In genomic region chr17:74002396-74002795, GRCm38 (mm10) we compare ENCODE assay signal across 21 mouse cellular contexts. TPM values are rescaled to one million over a fixed set of nuclear protein-coding genes. Genes with fewer than 3 reads are reported as not detected.
DNase-seq lines count a peak whose midpoint lies in the region; ATAC-seq and TF ChIP-seq lines count a peak whose summit lies in the region.
"Had no signal": no experiment of that assay in that cellular context is flagged by ENCODE, and none has a peak within 500 bp of the region (broad histone marks: within the 10 kb centered on the region; RNA-seq: fewer than 3 reads in every experiment).

No protein-coding gene starts in this region.

- ATAC-seq in lung, postnatal 0 days, result no peak
- ATAC-seq: activated CD4-positive, CD25-positive, alpha-beta regulatory T cell, adult 4 months; CD4-positive, CD25-positive, alpha-beta regulatory T cell, adult 4 months; Patski had no signal

- no peaks in the 10 kb centered on the region for H3K36me3 ChIP-seq in limb, embryonic 10.5 days
- H3K36me3 ChIP-seq in lung, postnatal 0 days (ENCODE audit: insufficient read depth, low read length), result no peaks in the 10 kb centered on the region
- H3K36me3 ChIP-seq: G1E had no signal

- intact Hi-C loops in heart, postnatal 36 days (cut with DNase I), result no loop called here

- 80% methylated on average over 2 of the region's 2 CpGs for WGBS in limb, embryonic 10.5 days
- 75% methylated on average over 2 of the region's 2 CpGs for WGBS in lung, postnatal 0 days

- peak; percentile 60 for DNase-seq in heart, adult 11 months
- DNase-seq in heart, postnatal 36 days, result no peak
- DNase-seq in limb, embryonic 10.5 days (ENCODE audit: low spot score), result peak; percentile 19
- DNase-seq in lung, postnatal 0 days (ENCODE audit: low spot score), result no peak
- DNase-seq: adrenal gland, adult 2 months; adrenal gland, adult 8-10 months; adrenal gland, postnatal 10 days; adrenal gland, postnatal 14 days; adrenal gland, postnatal 25 days; adrenal gland, postnatal 36 days; B cell, adult 2 months; cerebellum, adult 11 months; cerebellum, adult 11-12 months; cerebellum, adult 18-20 months had no signal

- no peak overlapping the region for H3K27ac ChIP-seq in limb, embryonic 10.5 days
- no peak overlapping the region for H3K27ac ChIP-seq in lung, postnatal 0 days (ENCODE audit: low read length)

- H3K4me2 ChIP-seq in lung, postnatal 0 days (replicated peaks; ENCODE audit: low read depth, low read length), result no peak overlapping the region

- H3K9ac ChIP-seq in lung, postnatal 0 days (replicated peaks; ENCODE audit: low read depth), result no peak overlapping the region

- H3K4me3 ChIP-seq in limb, embryonic 10.5 days, result no peak overlapping the region
- H3K4me3 ChIP-seq in lung, postnatal 0 days (ENCODE audit: low read depth, low read length), result no peak overlapping the region

- no peaks in the 10 kb centered on the region for H3K4me1 ChIP-seq in limb, embryonic 10.5 days
- H3K4me1 ChIP-seq in lung, postnatal 0 days (ENCODE audit: insufficient read depth, low read depth, low read length), result no peaks in the 10 kb centered on the region

- no peaks in the 10 kb centered on the region for H3K27me3 ChIP-seq in limb, embryonic 10.5 days (ENCODE audit: low read depth, poor library complexity, severe bottlenecking)
- no peaks in the 10 kb centered on the region for H3K27me3 ChIP-seq in lung, postnatal 0 days (replicated peaks; ENCODE audit: insufficient read depth, low read length)
- H3K27me3 ChIP-seq: CH12.LX, Patski had no signal

- no peak for TF ChIP-seq EP300 in lung, postnatal 0 days (IDR thresholded peaks at IDR 0.05)

- H3K9me3 ChIP-seq in limb, embryonic 10.5 days (replicated peaks), result no peaks in the 10 kb centered on the region
- no peaks in the 10 kb centered on the region for H3K9me3 ChIP-seq in lung, postnatal 0 days (ENCODE audit: low read length)

- no peak for TF ChIP-seq CTCF in lung, postnatal 0 days (IDR thresholded peaks at IDR 0.05)

RNA-seq across cellular contexts. Expression of gene Srd5a2, which starts 45.3 kb away (rescaled TPM):
- not detected for total RNA-seq in heart, postnatal 36 days (2021)
- 0.11 TPM in 1 of 2 replicates, not detected in the other for polyA plus RNA-seq in limb, embryonic 10.5 days (2016; fragmentation: Nextera tagmentation; extraction: Ambion mirVana)
- not detected in 2 replicates for polyA plus RNA-seq in lung, postnatal 0 days (2015; fragmentation: Nextera tagmentation; extraction: Ambion mirVana)
- total RNA-seq: CH12.LX, G1E, MEL had no signal
- polyA plus RNA-seq: activated CD4-positive, CD25-positive, alpha-beta regulatory T cell, adult 4 months; C2C12; CD4-positive, CD25-positive, alpha-beta regulatory T cell, adult 4 months; G1E; Patski had no signal

RNA-seq across cellular contexts. Expression of gene Xdh, which starts 52.4 kb away (rescaled TPM):
- 100 to 1,000 TPM; 104 to 189 TPM for total RNA-seq in heart, postnatal 36 days (2021)
- polyA plus RNA-seq in limb, embryonic 10.5 days (2016; fragmentation: Nextera tagmentation; extraction: Ambion mirVana), result 0.21 and 0.36 TPM in 2 replicates
- 27.8 and 34.0 TPM in 2 replicates for polyA plus RNA-seq in lung, postnatal 0 days (2015; fragmentation: Nextera tagmentation; extraction: Ambion mirVana)
- polyA plus RNA-seq: G1E had no signal

Comparison
In these comparisons a context has a peak if more than half of its experiments do, and no peak if none do; other contexts are left out.
1. DNase-seq: peak in heart, adult 11 months (single experiment) and limb, embryonic 10.5 days (single experiment); none in heart, postnatal 36 days (0 of 2) and lung, postnatal 0 days (single experiment).
2. RNA of gene Xdh, which starts 52.4 kb away (polyA plus RNA-seq): 27.8 to 34.0 TPM in lung, postnatal 0 days; 0.21 to 0.36 TPM in limb, embryonic 10.5 days; every median in the first group is over 10 times any median in the second.